In the genomic region with DNA sequence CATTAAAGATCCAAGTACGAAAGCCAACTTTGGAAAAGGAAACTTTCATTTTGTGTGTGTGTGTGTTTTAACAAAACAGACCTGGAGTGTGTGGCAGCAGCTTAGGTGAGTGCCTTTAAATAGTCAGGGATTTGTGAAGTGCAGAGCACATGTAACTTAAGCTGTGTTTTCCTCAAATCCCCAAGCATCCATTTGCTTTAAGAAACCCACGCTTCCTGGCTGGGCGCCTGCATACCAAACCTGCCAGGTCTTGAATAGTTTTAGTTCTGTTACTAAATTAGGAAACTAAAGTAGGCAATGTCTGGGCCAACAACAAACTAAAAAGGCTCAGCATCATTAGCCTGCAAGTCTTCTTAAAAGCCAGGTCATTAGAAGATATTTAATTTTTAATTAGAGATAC, we compare ENCODE assay signal across 8 mouse cellular contexts. TPM values are rescaled to one million over a fixed set of nuclear protein-coding genes. Genes with fewer than 3 reads are reported as not detected.
A peak's percentile ranks its signal among the peaks of the same experiment; 100 is the strongest.
DNase-seq lines count a peak whose midpoint lies in the region; ATAC-seq and TF ChIP-seq lines count a peak whose summit lies in the region.

No protein-coding gene starts in this region.

- no peak overlapping the region for H3K4me2 ChIP-seq in heart, embryonic 12.5 days
- no peak overlapping the region for H3K4me2 ChIP-seq in kidney, postnatal 0 days (ENCODE audit: low read length)
- no peak overlapping the region for H3K4me2 ChIP-seq in limb, embryonic 15.5 days
- H3K4me2 ChIP-seq in hindbrain, embryonic 14.5 days (replicated peaks): no peak overlapping the region

- no peak for DNase-seq in heart, adult 8-10 months (ENCODE audit: low spot score)
- peak; percentile 91 for DNase-seq in fat pad, adult 2 months (ENCODE audit: extremely low read depth, low read depth, low spot score)
- peak; percentile 51 for DNase-seq in kidney, postnatal 0 days (ENCODE audit: low spot score)
- DNase-seq in spleen, postnatal 36 days (ENCODE audit: low spot score in 2 of 2): no peak
- no peak for DNase-seq in hindbrain, embryonic 14.5 days (ENCODE audit: low spot score)
- DNase-seq in spleen, postnatal 14 days (ENCODE audit: low spot score in 2 of 2): no peak

- H3K9ac ChIP-seq in heart, embryonic 12.5 days: no peak overlapping the region
- no peak overlapping the region for H3K9ac ChIP-seq in kidney, postnatal 0 days (ENCODE audit: low read depth, low read length)
- no peak overlapping the region for H3K9ac ChIP-seq in limb, embryonic 15.5 days
- no peak overlapping the region for H3K9ac ChIP-seq in hindbrain, embryonic 14.5 days

- ATAC-seq in heart, embryonic 12.5 days (ENCODE audit: insufficient number of reproducible peaks, low FRiP score): no peak
- ATAC-seq in kidney, postnatal 0 days (replicated peaks; ENCODE audit: low FRiP score, low read depth): no peak
- no peak for ATAC-seq in limb, embryonic 15.5 days (ENCODE audit: insufficient number of reproducible peaks, low FRiP score, low TSS enrichment, low read depth)
- no peak for ATAC-seq in hindbrain, embryonic 14.5 days (ENCODE audit: low FRiP score)

- H3K27me3 ChIP-seq in heart, embryonic 12.5 days (replicated peaks): no peaks in the 10 kb centered on the region
- H3K27me3 ChIP-seq in kidney, postnatal 0 days (ENCODE audit: insufficient read depth, low read length): no peaks in the 10 kb centered on the region
- H3K27me3 ChIP-seq in limb, embryonic 15.5 days: no peaks in the 10 kb centered on the region
- H3K27me3 ChIP-seq in hindbrain, embryonic 14.5 days (ENCODE audit: control insufficient read depth, insufficient read depth, low read length): no peaks in the 10 kb centered on the region

- peak overlapping the region; percentile 9; the same call in 1 of the 2 replicates for H3K27ac ChIP-seq in heart, embryonic 12.5 days (ENCODE audit: poor library complexity, severe bottlenecking)
- H3K27ac ChIP-seq in kidney, postnatal 0 days: no peak overlapping the region
- H3K27ac ChIP-seq in limb, embryonic 15.5 days: peak overlapping the region; percentile 74
- H3K27ac ChIP-seq in hindbrain, embryonic 14.5 days: no peak overlapping the region

- H3K4me3 ChIP-seq in heart, embryonic 12.5 days: no peak overlapping the region
- no peak overlapping the region for H3K4me3 ChIP-seq in kidney, postnatal 0 days (replicated peaks; ENCODE audit: low read depth, low read length)
- H3K4me3 ChIP-seq in limb, embryonic 15.5 days: no peak overlapping the region
- no peak overlapping the region for H3K4me3 ChIP-seq in hindbrain, embryonic 14.5 days (replicated peaks; ENCODE audit: low read length)

- peaks cover 21% of the 10 kb centered on the region for H3K4me1 ChIP-seq in heart, embryonic 12.5 days (replicated peaks)
- no peaks in the 10 kb centered on the region for H3K4me1 ChIP-seq in kidney, postnatal 0 days (replicated peaks; ENCODE audit: insufficient read depth, low read length)
- peaks cover 15% of the 10 kb centered on the region for H3K4me1 ChIP-seq in limb, embryonic 15.5 days
- H3K4me1 ChIP-seq in hindbrain, embryonic 14.5 days (replicated peaks; ENCODE audit: control insufficient read depth, insufficient read depth, low read length): no peaks in the 10 kb centered on the region

- TF ChIP-seq CTCF in kidney, postnatal 0 days (IDR thresholded peaks at IDR 0.05; ENCODE audit: low read depth): no peak

- no peaks in the 10 kb centered on the region for H3K9me3 ChIP-seq in heart, embryonic 12.5 days (replicated peaks)
- no peaks in the 10 kb centered on the region for H3K9me3 ChIP-seq in kidney, postnatal 0 days (replicated peaks; ENCODE audit: low read length)
- H3K9me3 ChIP-seq in limb, embryonic 15.5 days: no peaks in the 10 kb centered on the region
- no peaks in the 10 kb centered on the region for H3K9me3 ChIP-seq in hindbrain, embryonic 14.5 days (ENCODE audit: control insufficient read depth, low read length)

- WGBS in heart, embryonic 12.5 days: 57% methylated on average over 3 of the region's 3 CpGs
- 57% methylated on average over 3 of the region's 3 CpGs for WGBS in kidney, postnatal 0 days
- 23% methylated on average over 3 of the region's 3 CpGs for WGBS in limb, embryonic 15.5 days
- WGBS in hindbrain, embryonic 14.5 days: 84% methylated on average over 3 of the region's 3 CpGs

- H3K36me3 ChIP-seq in heart, embryonic 12.5 days: no peaks in the 10 kb centered on the region
- H3K36me3 ChIP-seq in kidney, postnatal 0 days (ENCODE audit: insufficient read depth, low read length): no peaks in the 10 kb centered on the region
- H3K36me3 ChIP-seq in limb, embryonic 15.5 days: no peaks in the 10 kb centered on the region
- no peaks in the 10 kb centered on the region for H3K36me3 ChIP-seq in hindbrain, embryonic 14.5 days (replicated peaks; ENCODE audit: control insufficient read depth, insufficient read depth)

RNA-seq across cellular contexts. Expression of a gene that starts 47.0 kb away (rescaled TPM):
- 10.3 and 14.9 TPM in 2 replicates for polyA plus RNA-seq in heart, embryonic 12.5 days (2016; fragmentation: Nextera tagmentation; extraction: Ambion mirVana)
- 10 to 100 TPM; 13.5 to 19.6 (median 17.2) TPM for total RNA-seq in heart, adult 8-10 months (2022)
- 19.6 and 20.9 TPM in 2 replicates for polyA plus RNA-seq in kidney, postnatal 0 days (2015; fragmentation: Nextera tagmentation; extraction: Ambion mirVana)
- polyA plus RNA-seq in limb, embryonic 15.5 days (2015; fragmentation: Nextera tagmentation; extraction: Ambion mirVana): 24.1 and 24.5 TPM in 2 replicates
- polyA plus RNA-seq in hindbrain, embryonic 14.5 days (2014; fragmentation: Nextera tagmentation; extraction: Ambion mirVana): 27.4 and 28.4 TPM in 2 replicates

RNA-seq across cellular contexts. Expression of a gene that starts 49.2 kb away (rescaled TPM):
- 19.2 and 20.6 TPM in 2 replicates for polyA plus RNA-seq in heart, embryonic 12.5 days (2016; fragmentation: Nextera tagmentation; extraction: Ambion mirVana)
- total RNA-seq in heart, adult 8-10 months (2022): 10 to 100 TPM; 16.2 to 18.6 (median 17.4) TPM
- polyA plus RNA-seq in kidney, postnatal 0 days (2015; fragmentation: Nextera tagmentation; extraction: Ambion mirVana): 25.5 and 25.6 TPM in 2 replicates
- 32.5 and 34.1 TPM in 2 replicates for polyA plus RNA-seq in limb, embryonic 15.5 days (2015; fragmentation: Nextera tagmentation; extraction: Ambion mirVana)
- 7.8 and 9.0 TPM in 2 replicates for polyA plus RNA-seq in hindbrain, embryonic 14.5 days (2014; fragmentation: Nextera tagmentation; extraction: Ambion mirVana)

Comparison
In these comparisons a context has a peak if more than half of its experiments do, and no peak if none do; other contexts are left out.
1. H3K27ac ChIP-seq: peak in heart, embryonic 12.5 days (single experiment) and limb, embryonic 15.5 days (single experiment); none in kidney, postnatal 0 days (single experiment) and hindbrain, embryonic 14.5 days (single experiment).
2. DNase-seq: peak in fat pad, adult 2 months (single experiment) and kidney, postnatal 0 days (single experiment); none in heart, adult 8-10 months (single experiment), spleen, postnatal 36 days (0 of 2), hindbrain, embryonic 14.5 days (single experiment) and spleen, postnatal 14 days (0 of 2).